Mouse (Mus musculus) C2C12 (cell line): ENCODE measurements at regions not wholly inside any gene's neighbourhood (a gene's known extent, or its start where the extent isn't known, plus 50 kb on each side); places are given as distances from the start of the nearest gene placed in this dataset.

ENCODE experiments used
- CEBPB ChIP-seq: IDR thresholded peaks from one replicate; pipeline ENCODE4 v1.6.1; 2011; ENCODE audit warnings: low read depth, mild to moderate bottlenecking, control low read depth, moderate library complexity
- CTCF ChIP-seq: IDR thresholded peaks from one replicate; pipeline ENCODE4 v1.5.1; 2011; ENCODE audit not compliant: control insufficient read depth, insufficient read depth, insufficient read length
- MAX ChIP-seq: IDR thresholded peaks from one replicate; pipeline ENCODE4 v1.6.1; 2011; ENCODE audit warnings: mild to moderate bottlenecking, control low read depth
- MYOD1 ChIP-seq: IDR thresholded peaks from one replicate; pipeline ENCODE4 v1.6.1; 2011; ENCODE audit warnings: low read depth; ENCODE audit not compliant: control insufficient read depth, insufficient read length
- MYOG ChIP-seq: IDR thresholded peaks from one replicate; pipeline ENCODE4 v1.6.1; 2011; ENCODE audit not compliant: control insufficient read depth, insufficient read length; ENCODE audit errors: extremely low read depth
- USF1 ChIP-seq: IDR thresholded peaks from one replicate; pipeline ENCODE4 v1.6.1; 2011; ENCODE audit warnings: low read depth, mild to moderate bottlenecking, control low read depth, moderate library complexity

DNA sequence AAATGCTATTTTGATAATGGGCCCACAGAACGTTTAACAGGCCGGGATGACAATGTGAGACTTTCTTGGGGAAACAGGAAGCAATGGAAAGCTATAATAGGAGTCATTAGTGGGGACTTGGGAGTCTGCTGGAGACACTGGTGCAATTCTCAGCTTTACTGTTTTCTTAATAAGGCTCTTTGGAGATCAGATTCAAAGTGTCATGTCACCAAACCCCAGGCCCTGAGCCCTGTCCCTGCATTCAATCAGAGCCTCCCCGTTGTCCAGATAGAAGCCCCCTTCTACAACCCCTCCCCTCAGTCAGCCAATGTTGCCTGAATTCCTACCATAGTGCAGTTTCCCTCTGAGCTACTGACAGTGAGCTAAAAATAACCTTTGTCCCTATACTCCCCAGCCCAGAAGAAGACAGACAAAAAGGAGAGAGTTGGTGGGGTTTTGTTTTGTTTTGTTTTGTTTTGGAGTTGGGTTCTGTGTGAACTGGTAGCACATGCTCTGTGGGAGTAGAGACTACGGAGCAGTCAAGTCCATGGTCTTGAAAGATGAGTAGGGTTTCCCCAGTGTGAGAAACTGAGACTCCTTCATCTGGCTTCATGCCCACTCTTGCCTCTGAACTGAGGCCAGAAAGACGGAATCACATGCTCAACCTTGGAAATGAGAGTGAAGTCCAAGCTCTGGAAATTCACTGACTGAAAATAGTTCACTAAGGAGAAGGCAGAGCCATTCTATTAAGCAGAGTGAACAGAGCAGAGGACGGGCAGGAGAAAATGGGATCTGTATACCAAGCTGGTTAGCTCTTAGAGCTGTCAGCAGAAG, 267.3 kb downstream of the Gm826 start:
- no peak for TF ChIP-seq CTCF
- no peak for TF ChIP-seq MAX
- TF ChIP-seq USF1: no peak
- TF ChIP-seq MYOD1: no peak
- TF ChIP-seq CEBPB: no peak
- no peak for TF ChIP-seq MYOG
